Mouse (Mus musculus) embryonic facial prominence, embryonic 11.5 days (tissue): ENCODE measurements at regions not wholly inside any gene's neighbourhood (a gene's known extent, or its start where the extent isn't known, plus 50 kb on each side); places are given as distances from the start of the nearest gene placed in this dataset.
"Not testable (repeated sequence)": the region's sequence is repeated elsewhere in the genome, so short reads cannot be mapped to it uniquely, and the experiment has no call there.

Source experiments
- ATAC-seq: fragments of 200-750 bp; cut with Nextera tagmentation; replicated peaks from 2 replicates; pipeline ENCODE4 v1.8.0; 2017; ENCODE audit warnings: low read depth; ENCODE audit not compliant: insufficient number of reproducible peaks, low FRiP score, low TSS enrichment
- DNase-seq: peaks from one replicate; pipeline ENCODE4 v3.0.0-alpha.2; 2015; ENCODE audit warnings: low spot score
- H3K27ac ChIP-seq: fragments of 300-500 bp; sonication (generic); replicated peaks from 2 replicates; pipeline ENCODE4 v1.5.1; 2014; ENCODE audit warnings: mild to moderate bottlenecking, low read depth, low read length, control low read depth
- H3K27me3 ChIP-seq: fragments of 300-500 bp; sonication (generic); 2 replicates; pipeline ENCODE4 v1.6.1; 2014; ENCODE audit warnings: mild to moderate bottlenecking, low read length, moderate library complexity, mixed read lengths; ENCODE audit not compliant: control insufficient read depth, insufficient read depth
- H3K36me3 ChIP-seq: fragments of 300-500 bp; sonication (generic); replicated peaks from 2 replicates; pipeline ENCODE4 v1.6.1; 2014; ENCODE audit warnings: low read depth, mild to moderate bottlenecking, low read length, moderate library complexity, mixed read lengths; ENCODE audit not compliant: control insufficient read depth, insufficient read depth
- H3K4me1 ChIP-seq: fragments of 300-500 bp; sonication (generic); 2 replicates; pipeline ENCODE4 v1.6.1; 2014; ENCODE audit warnings: low read length, mixed read lengths; ENCODE audit not compliant: control insufficient read depth, insufficient read depth
- H3K4me2 ChIP-seq: fragments of 300-500 bp; sonication (generic); 2 replicates; pipeline ENCODE4 v1.6.1; 2014; ENCODE audit warnings: low read depth, mild to moderate bottlenecking, control low read depth, low read length, moderate library complexity
- H3K4me3 ChIP-seq: fragments of 300-500 bp; sonication (generic); 2 replicates; pipeline ENCODE4 v1.5.1; 2014; ENCODE audit warnings: low read depth, low read length, control low read depth
- H3K9ac ChIP-seq: fragments of 300-500 bp; sonication (generic); replicated peaks from 2 replicates; pipeline ENCODE4 v1.6.1; 2014; ENCODE audit warnings: mild to moderate bottlenecking, control low read depth, low read length
- H3K9me3 ChIP-seq: fragments of 300-500 bp; sonication (generic); replicated peaks from 2 replicates; pipeline ENCODE4 v1.6.1; 2016; ENCODE audit warnings: mild to moderate bottlenecking, low read length, inconsistent platforms, mixed read lengths; ENCODE audit not compliant: control insufficient read depth
- WGBS: fragments of 180-500 bp; shearing (Covaris S2); extraction: QIAGEN DNeasy Blood & Tissue Kit; methylation state at CpG from one replicate; pipeline ENCODE4 v1.1.7; 2014; 5-methylcytosine and 5-hydroxymethylcytosine counted together

DNA sequence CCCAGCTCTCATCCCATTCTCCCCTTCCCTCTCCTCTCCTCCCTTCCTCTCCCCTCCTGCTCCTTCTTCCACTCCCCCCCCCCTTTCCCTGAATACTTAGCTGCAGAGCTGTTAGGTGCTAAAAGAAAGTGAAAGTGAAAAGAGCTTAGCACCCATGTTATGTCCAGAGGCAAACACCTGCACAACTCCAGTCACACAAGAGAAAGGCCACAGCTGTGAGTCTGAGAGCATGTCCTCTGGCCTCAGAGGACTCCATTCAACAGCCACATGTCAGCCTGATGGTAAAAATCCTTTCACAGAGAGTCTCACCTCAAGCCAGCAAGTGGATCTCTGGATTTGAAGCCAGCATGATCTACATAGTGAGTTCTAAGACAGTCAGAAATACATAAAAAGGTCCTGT is 187.9 kb downstream of the Tcp10c start:
- no peak overlapping the region for H3K4me2 ChIP-seq
- H3K4me3 ChIP-seq: no peak overlapping the region
- DNase-seq (no peak), ATAC-seq (no peak)
- H3K27ac ChIP-seq: no peak overlapping the region
- H3K36me3 ChIP-seq: no peaks in the 10 kb centered on the region
- peaks cover 37% of the 10 kb centered on the region for H3K9me3 ChIP-seq
- H3K9ac ChIP-seq: no peak overlapping the region
- H3K27me3 ChIP-seq: no peaks in the 10 kb centered on the region
- H3K4me1 ChIP-seq: no peaks in the 10 kb centered on the region

DNA sequence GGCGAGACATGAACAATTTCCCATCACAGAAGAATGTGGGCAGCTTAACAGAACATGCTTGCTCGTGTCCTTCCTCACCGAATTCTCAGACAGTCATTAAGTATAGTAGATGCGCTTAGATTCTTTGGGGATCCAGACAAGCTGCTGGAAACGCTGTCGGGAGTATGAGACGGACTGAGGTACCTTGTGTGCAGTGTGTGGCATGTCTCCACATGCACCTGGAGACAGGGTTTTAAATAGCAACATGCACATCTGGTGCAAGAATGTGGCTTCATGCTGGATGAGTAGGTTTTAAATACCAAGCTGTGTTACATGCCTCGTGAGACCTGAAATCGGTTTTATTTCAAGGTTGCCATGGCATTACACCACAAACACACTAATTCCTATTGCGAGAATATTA is 188.5 kb downstream of the Tcp10c start:
- peaks cover 41% of the 10 kb centered on the region for H3K9me3 ChIP-seq
- DNase-seq (no peak), ATAC-seq (no peak)

DNA sequence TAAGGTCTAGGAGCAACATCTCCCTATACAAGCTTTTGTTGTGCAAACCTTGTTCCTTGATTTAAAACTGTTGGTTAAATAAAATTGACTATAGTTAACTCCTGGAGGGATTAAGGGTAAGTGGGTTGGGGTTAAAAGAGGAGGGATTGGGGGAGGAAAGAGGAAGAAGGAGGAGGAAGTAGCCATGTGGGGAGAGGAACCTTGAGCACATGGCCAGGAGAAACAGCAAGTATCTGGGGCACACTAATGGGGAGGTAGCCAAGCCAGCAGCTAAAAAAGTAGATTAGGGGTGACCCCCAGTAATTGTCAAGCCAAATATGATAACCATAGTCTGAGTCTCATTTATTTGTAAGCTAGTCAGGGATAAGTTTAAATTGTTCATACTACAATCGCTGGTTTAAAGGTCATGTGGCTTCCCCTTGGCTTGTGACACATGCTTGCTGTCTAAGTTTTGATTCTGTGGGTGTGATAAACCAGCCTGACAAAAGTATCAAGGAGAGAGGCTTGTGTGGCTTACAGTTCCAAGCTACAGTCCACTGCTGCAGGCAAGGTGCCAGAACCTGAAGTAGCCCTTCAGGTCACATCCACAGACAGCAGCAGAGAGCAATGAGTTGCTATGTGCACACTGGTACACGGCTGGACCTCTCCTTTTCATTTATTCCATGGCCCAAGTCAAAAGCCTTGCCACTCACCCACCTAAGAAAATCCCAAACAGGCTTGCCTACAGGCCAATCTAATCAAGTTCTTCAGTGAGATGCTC is 189.8 kb downstream of the Tcp10c start:
- Histone ChIP-seq H3K27me3 (no peaks in the 10 kb centered on the region), H3K4me2 (no peak overlapping the region), H3K4me3 (no peak overlapping the region), H3K36me3 (no peaks in the 10 kb centered on the region), H3K9me3 (peaks cover 48% of the 10 kb centered on the region), H3K4me1 (no peaks in the 10 kb centered on the region), H3K9ac (no peak overlapping the region), H3K27ac (no peak overlapping the region)
- DNase-seq: no peak
- WGBS: 65% methylated on average over 2 of the region's 2 CpGs
- ATAC-seq: no peak

More for the DNA sequence above, 188.5 kb downstream of the Tcp10c start:
- no peaks in the 10 kb centered on the region for H3K4me1 ChIP-seq
- H3K27me3 ChIP-seq: no peaks in the 10 kb centered on the region
- H3K36me3 ChIP-seq: no peaks in the 10 kb centered on the region
- no peak overlapping the region for H3K27ac ChIP-seq
- no peak overlapping the region for H3K4me3 ChIP-seq
- no peak overlapping the region for H3K9ac ChIP-seq
- WGBS: 84% methylated on average over 10 of the region's 10 CpGs
- no peak overlapping the region for H3K4me2 ChIP-seq

DNA sequence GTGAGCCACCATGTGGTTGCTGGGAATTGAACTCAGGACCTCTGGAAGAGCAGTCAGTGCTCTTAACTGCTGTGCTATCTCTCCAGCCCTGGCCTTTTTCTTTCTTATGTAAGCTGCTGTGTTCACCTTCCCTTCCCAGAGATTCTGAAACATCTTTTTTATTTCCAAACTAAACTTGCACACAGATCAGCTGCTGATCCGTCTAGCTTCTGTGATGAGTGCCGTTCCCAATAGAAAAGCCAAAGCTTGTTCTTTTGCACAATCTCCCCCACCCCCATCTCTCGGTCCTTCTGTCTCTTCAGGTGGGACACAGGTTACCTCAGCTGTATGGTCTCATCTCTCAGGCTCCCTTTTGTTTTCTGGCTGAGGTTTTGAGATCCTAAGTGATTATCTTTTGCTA is 191.9 kb downstream of the Tcp10c start:
- Histone ChIP-seq H3K4me3 (no peak overlapping the region), H3K27me3 (no peaks in the 10 kb centered on the region), H3K4me2 (no peak overlapping the region), H3K36me3 (no peaks in the 10 kb centered on the region), H3K27ac (no peak overlapping the region), H3K9me3 (peaks cover 38% of the 10 kb centered on the region), H3K9ac (no peak overlapping the region), H3K4me1 (no peaks in the 10 kb centered on the region)
- 55% methylated on average over 3 of the region's 3 CpGs for WGBS
- ATAC-seq: no peak
- no peak for DNase-seq

DNA sequence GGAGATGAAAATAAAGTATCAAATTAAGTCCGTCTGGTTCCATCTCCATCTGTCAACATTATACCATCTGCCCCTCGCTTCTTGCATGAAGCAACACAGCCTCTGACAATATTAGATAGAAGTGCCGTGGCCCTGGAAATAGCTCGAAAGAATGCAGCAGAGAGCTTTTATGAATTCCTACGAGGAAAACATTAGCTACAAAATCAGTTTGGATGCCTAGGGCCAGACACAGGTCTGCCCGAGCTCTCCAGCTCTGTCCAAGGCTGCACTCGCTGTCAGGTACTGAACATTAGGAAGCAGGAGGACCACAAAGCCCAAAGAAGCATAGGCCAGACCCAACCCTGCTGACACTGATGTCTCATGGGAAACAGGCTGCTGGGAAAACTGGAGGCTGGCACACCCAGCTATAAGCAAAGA is 192.3 kb downstream of the Tcp10c start:
- H3K4me3 ChIP-seq: no peak overlapping the region
- H3K36me3 ChIP-seq: no peaks in the 10 kb centered on the region
- no peak overlapping the region for H3K4me2 ChIP-seq
- H3K4me1 ChIP-seq: no peaks in the 10 kb centered on the region
- WGBS: 79% methylated on average over 7 of the region's 7 CpGs
- no peaks in the 10 kb centered on the region for H3K27me3 ChIP-seq
- ATAC-seq (no peak), DNase-seq (no peak)
- no peak overlapping the region for H3K27ac ChIP-seq
- no peak overlapping the region for H3K9ac ChIP-seq
- peaks cover 38% of the 10 kb centered on the region for H3K9me3 ChIP-seq

DNA sequence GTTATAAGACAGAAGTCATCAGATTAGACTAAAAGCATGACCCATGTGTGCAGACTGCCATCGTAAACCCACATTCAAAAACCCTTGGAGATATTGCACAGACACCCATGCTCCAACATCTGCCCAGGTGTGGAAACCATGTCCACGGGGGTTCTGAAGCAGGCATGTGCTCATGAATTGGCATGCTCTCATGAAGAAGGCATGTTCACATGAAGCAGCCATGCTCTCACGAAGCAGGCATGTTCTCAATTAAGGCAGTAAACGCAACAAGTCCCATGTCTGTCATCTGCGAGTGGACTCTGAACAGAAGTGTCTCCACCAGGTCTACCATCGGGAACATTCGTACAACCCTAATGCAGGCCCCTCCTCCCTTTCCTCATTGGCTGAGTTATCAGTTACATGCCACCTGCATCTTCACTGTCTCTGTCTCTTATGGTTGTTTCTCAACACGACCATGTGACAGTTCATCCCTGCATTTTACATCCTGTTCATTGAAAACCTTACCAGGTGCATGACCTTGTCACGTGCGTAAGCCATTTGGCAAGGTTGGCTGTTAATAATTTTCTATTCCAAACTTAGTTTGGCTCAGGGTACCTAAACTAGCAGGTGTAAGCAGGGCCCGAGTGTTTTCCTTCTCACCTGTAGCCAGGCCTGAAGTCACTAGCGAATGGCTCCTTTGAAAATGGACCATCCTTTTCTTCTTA is 193.4 kb downstream of the Tcp10c start:
- Histone ChIP-seq H3K4me3 (no peak overlapping the region), H3K4me2 (no peak overlapping the region), H3K9me3 (peaks cover 42% of the 10 kb centered on the region), H3K36me3 (no peaks in the 10 kb centered on the region), H3K27ac (no peak overlapping the region), H3K4me1 (no peaks in the 10 kb centered on the region), H3K27me3 (no peaks in the 10 kb centered on the region), H3K9ac (no peak overlapping the region)
- ATAC-seq: no peak
- no peak for DNase-seq
- 64% methylated on average over 12 of the region's 12 CpGs for WGBS

DNA sequence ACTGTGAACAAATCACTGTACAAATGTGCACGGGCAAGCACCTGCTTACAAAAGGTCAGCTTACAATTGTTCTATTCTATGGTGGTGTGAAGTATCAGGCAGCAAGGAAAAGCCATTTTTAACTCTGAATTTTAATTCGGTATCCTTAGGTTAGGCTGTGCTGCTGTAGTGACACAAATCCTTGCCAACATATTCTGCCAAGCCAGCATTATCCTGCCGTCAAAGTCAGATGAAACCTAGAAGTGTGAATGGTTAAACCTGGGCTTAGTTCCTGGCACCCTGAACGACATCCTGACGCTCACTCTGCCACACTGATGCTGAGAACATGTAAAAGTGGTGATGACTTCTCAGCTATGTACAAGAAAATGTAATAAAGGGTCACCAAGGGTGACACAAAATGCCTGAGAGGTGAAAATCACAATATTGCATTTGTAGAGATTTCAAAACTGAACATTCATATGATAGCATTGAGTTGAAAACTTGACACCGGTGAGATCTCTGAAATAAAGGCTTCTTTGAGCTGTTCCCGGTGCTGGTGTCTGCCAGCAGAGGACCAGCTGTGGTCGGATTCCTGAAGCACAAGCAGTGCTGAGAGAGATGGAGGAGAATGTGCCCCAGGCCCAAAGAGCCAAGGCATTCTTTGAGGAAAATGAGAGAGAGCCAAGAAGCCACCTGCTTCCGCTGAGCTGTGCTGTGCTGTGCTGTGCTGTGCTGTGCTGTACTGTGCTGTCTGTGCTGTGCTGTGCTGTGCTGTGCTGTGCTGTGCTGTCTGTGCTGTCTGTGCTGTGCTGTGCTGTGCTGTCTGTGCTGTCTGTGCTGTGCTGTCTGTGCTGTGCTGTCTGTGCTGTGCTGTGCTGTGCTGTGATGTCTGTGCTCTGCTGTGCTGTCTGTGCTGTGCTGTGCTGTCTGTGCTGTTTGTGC is 195.9 kb downstream of the Tcp10c start:
- Histone ChIP-seq H3K4me3 (no peak overlapping the region), H3K36me3 (no peaks in the 10 kb centered on the region), H3K9me3 (peaks cover 29% of the 10 kb centered on the region), H3K9ac (no peak overlapping the region), H3K4me1 (no peaks in the 10 kb centered on the region), H3K27me3 (no peaks in the 10 kb centered on the region), H3K27ac (no peak overlapping the region), H3K4me2 (no peak overlapping the region)
- DNase-seq (no peak), ATAC-seq (peak; percentile 74)
- 63% methylated on average over 9 of the region's 9 CpGs for WGBS

DNA sequence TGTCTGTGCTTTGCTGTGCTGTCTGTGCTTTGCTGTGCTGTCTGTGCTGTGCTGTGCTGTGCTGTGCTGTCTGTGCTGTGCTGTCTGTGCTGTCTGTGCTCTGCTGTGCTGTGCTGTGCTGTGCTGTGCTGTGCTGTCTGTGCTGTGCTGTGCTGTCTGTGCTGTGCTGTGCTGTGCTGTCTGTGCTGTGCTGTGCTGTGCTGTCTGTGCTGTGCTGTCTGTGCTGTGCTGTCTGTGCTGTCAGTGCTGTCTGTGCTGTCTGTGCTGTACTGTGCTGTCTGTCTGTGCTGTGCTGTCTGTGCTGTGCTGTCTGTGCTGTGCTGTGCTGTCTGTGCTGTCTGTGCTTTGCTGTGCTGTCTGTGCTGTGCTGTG is 196.5 kb downstream of the Tcp10c start:
- not testable (repeated sequence) for H3K27me3 ChIP-seq, H3K27ac ChIP-seq, H3K4me3 ChIP-seq, DNase-seq, H3K36me3 ChIP-seq, H3K4me1 ChIP-seq, H3K4me2 ChIP-seq, H3K9ac ChIP-seq
- H3K9me3 ChIP-seq: peaks cover 25% of the 10 kb centered on the region
- ATAC-seq: peak; percentile 54
